Mouse (Mus musculus) heart, embryonic 13.5 days (tissue): ENCODE measurements around the gene Zfp36. TPM values are rescaled to one million over a fixed set of nuclear protein-coding genes. Genes with fewer than 3 reads are reported as not detected.

Experiments used
- ATAC-seq: fragments of 200-750 bp; cut with Nextera tagmentation; 2 replicates; pipeline ENCODE4 v1.8.0; 2017; ENCODE audit warnings: moderate TSS enrichment; ENCODE audit not compliant: insufficient number of reproducible peaks, low FRiP score, low TSS enrichment; ENCODE audit errors: extremely low read depth
- H3K27ac ChIP-seq: fragments of 300-500 bp; sonication (generic); replicated peaks from 2 replicates; pipeline ENCODE4 v1.5.1; 2015; ENCODE audit warnings: moderate library complexity, mild to moderate bottlenecking, inconsistent platforms
- H3K27me3 ChIP-seq: fragments of 300-500 bp; sonication (generic); replicated peaks from 2 replicates; pipeline ENCODE4 v1.6.1; 2015; ENCODE audit warnings: mild to moderate bottlenecking, inconsistent platforms
- H3K36me3 ChIP-seq: fragments of 300-500 bp; sonication (generic); 2 replicates; pipeline ENCODE4 v1.6.1; 2015; ENCODE audit warnings: mild to moderate bottlenecking, inconsistent platforms
- H3K4me1 ChIP-seq: fragments of 300-500 bp; sonication (generic); 2 replicates; pipeline ENCODE4 v1.6.1; 2015; ENCODE audit warnings: inconsistent platforms
- H3K4me2 ChIP-seq: fragments of 300-500 bp; sonication (generic); 2 replicates; pipeline ENCODE4 v1.6.1; 2015; ENCODE audit warnings: inconsistent platforms, mild to moderate bottlenecking, moderate library complexity
- H3K4me3 ChIP-seq: fragments of 300-500 bp; sonication (generic); 2 replicates; pipeline ENCODE4 v1.5.1; 2015; ENCODE audit warnings: moderate library complexity, mild to moderate bottlenecking, inconsistent platforms
- H3K9ac ChIP-seq: fragments of 300-500 bp; sonication (generic); 2 replicates; pipeline ENCODE4 v1.6.1; 2015; ENCODE audit warnings: inconsistent platforms, mild to moderate bottlenecking, moderate library complexity
- H3K9me3 ChIP-seq: fragments of 300-500 bp; sonication (generic); 2 replicates; pipeline ENCODE4 v1.6.1; 2016; ENCODE audit warnings: inconsistent platforms
- WGBS: fragments of 180-500 bp; shearing (Covaris S2); methylation state at CpG from one replicate; pipeline ENCODE4 v1.1.7; 2015; ENCODE audit warnings: mixed read lengths; 5-methylcytosine and 5-hydroxymethylcytosine counted together
- polyA plus RNA-seq: library from polyadenylated mRNA; unstranded; fragments of >200 nt; fragmentation: Nextera tagmentation; extraction: Ambion mirVana; gene quantifications from 2 replicates; pipeline ENCODE4 v1.2.1, GENCODE M21; 2015

The Zfp36 gene
- polyA plus RNA-seq, 1 experiment from 2014 or later = 13.6 TPM

DNA sequence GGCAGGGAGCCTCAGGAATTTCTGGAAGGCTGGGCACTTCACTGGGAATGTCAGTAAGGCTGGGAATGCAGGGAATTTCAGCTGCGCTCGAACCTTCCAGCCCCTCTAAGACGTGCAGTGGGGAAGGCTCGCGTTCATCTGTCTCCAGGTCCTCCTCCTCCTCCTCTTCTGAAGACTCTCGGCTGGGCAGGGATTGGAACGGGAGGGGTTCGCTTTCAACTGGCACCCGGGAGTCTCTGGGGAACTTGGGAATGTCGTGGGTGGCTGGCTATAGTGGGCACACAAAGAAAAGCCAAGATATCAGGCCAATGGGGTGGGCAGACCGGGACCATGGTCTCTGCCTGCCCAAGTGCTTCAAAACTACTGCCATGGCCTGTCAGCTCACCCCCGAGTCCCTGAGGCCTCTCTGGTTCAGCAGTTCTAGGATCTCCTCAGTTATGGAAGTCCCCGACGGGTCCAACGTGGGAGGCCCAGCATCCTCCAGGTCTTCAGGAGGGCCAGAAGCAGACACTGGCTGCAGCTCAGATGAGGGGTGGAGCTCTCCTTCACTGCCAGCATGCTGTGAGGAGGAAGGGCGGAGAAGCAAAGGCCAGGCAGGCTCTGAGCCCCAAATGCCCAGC lies 17.5 kb downstream of the Zfp36 start:
- Histone ChIP-seq H3K4me1 (peaks cover 39% of the 10 kb centered on the region), H3K4me2 (no peak overlapping the region), H3K27ac (peak overlapping the region; percentile 20; the same call in 1 of the 2 replicates), H3K27me3 (no peaks in the 10 kb centered on the region), H3K36me3 (peaks cover 92% of the 10 kb centered on the region), H3K4me3 (no peak overlapping the region), H3K9me3 (no peaks in the 10 kb centered on the region), H3K9ac (peak overlapping the region; percentile 44)
- no peak for ATAC-seq
- WGBS = 58% methylated on average over 16 of the region's 16 CpGs

DNA sequence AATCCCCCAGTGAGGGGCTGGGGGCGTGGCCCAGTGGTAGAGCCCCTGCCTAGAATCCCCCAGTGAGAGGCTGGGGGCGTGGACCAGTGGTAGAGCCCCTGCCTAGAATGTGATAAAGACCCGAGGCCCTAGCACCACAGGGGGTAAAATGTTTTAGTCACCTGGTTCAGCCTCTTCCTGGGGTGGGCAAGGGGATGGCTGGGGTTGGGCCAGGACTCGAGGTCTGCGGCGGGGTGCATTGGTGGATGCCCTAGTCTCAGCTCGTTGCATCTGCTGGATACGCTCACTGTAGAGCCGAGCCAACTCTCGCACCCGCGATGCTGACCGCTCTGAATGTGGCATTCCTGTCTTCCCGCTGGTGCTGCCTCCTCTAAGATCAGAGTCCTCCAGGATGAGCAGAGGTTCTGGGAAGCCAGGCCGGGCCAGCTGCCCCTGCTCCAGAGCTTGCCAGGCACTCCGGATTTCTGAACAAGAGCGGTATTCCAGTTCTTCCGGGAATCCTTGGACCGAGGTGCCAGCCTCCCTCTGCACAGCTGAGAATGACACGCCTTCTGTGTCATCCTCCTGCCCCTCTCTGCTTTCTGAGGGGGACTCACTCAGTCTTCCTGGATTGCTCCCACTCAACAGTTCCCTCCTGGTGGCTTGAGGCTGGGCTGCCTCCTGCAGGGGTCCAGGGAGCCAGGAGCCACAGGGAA lies 18.3 kb downstream of the Zfp36 start:
- H3K4me3 ChIP-seq = no peak overlapping the region
- peak overlapping the region; percentile 20; the same call in 1 of the 2 replicates for H3K27ac ChIP-seq
- peaks cover 47% of the 10 kb centered on the region for H3K4me1 ChIP-seq
- no peaks in the 10 kb centered on the region for H3K9me3 ChIP-seq
- peaks cover 84% of the 10 kb centered on the region for H3K36me3 ChIP-seq
- H3K9ac ChIP-seq = peak overlapping the region; percentile 44; the same call in 1 of the 2 replicates
- no peaks in the 10 kb centered on the region for H3K27me3 ChIP-seq
- no peak overlapping the region for H3K4me2 ChIP-seq
- ATAC-seq = no peak
- 84% methylated on average over 20 of the region's 20 CpGs for WGBS

- Histone ChIP-seq H3K27me3 (no peaks in the 10 kb centered on the region), H3K4me1 (peaks cover 53% of the 10 kb centered on the region), H3K9me3 (no peaks in the 10 kb centered on the region), H3K4me2 (no peak overlapping the region), H3K9ac (peak overlapping the region; percentile 30; the same call in 1 of the 2 replicates), H3K4me3 (no peak overlapping the region), H3K36me3 (peaks cover 70% of the 10 kb centered on the region), H3K27ac (no peak overlapping the region)
- no peak for ATAC-seq
- WGBS = 79% methylated on average over 6 of the region's 6 CpGs
Observed at GRCm38 (mm10) chr7:28360291-28360690, 19.8 kb downstream of the Zfp36 start.

- no peak overlapping the region for H3K4me2 ChIP-seq
- peaks cover 69% of the 10 kb centered on the region for H3K36me3 ChIP-seq
- no peaks in the 10 kb centered on the region for H3K27me3 ChIP-seq
- no peak overlapping the region for H3K27ac ChIP-seq
- H3K4me3 ChIP-seq = no peak overlapping the region
- H3K9ac ChIP-seq = peak overlapping the region; percentile 30; the same call in 1 of the 2 replicates
- 76% methylated on average over 10 of the region's 10 CpGs for WGBS
- no peak for ATAC-seq
- no peaks in the 10 kb centered on the region for H3K9me3 ChIP-seq
- H3K4me1 ChIP-seq = peaks cover 53% of the 10 kb centered on the region
Observed at GRCm38 (mm10) chr7:28359854-28360253, 20.2 kb downstream of the Zfp36 start.

GRCm38 (mm10) chr7:28358431-28358830 lies 21.6 kb downstream of the Zfp36 start:
- H3K27ac ChIP-seq = peak overlapping the region; percentile 91
- no peaks in the 10 kb centered on the region for H3K27me3 ChIP-seq
- H3K36me3 ChIP-seq = peaks cover 69% of the 10 kb centered on the region
- 55% methylated on average over 7 of the region's 7 CpGs for WGBS
- H3K4me3 ChIP-seq = no peak overlapping the region
- no peaks in the 10 kb centered on the region for H3K9me3 ChIP-seq
- peaks cover 53% of the 10 kb centered on the region for H3K4me1 ChIP-seq
- H3K4me2 ChIP-seq = no peak overlapping the region
- ATAC-seq = no peak
- peak overlapping the region; percentile 72 for H3K9ac ChIP-seq

DNA sequence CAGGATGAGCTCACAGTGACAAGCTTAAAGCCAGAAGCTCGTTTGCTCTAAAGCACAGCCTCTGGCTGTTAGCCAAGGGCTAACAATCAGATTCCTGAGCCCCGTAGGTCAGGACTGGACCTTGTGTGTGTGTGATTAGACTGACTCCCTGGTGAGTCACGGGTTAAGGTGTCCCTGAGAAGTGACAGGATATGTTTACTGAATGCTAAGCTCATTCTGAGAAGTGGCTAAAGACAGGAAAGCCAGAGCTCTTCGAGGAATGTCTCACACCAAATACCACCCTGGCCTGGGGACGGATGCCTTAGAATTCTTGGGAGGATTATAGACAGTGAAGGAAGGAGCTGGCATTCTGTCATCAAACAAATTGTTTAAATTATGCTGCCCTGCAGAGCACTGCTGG lies 22.1 kb downstream of the Zfp36 start:
- Histone ChIP-seq H3K9me3 (no peaks in the 10 kb centered on the region), H3K9ac (peak overlapping the region; percentile 72), H3K4me3 (0 out of 2 replicates have a peak overlapping the region, but pooled peaks have one; percentile 5), H3K4me2 (peak overlapping the region; percentile 51), H3K27me3 (no peaks in the 10 kb centered on the region), H3K27ac (peak overlapping the region; percentile 91), H3K4me1 (peaks cover 53% of the 10 kb centered on the region), H3K36me3 (peaks cover 69% of the 10 kb centered on the region)
- 1% methylated on average over 5 of the region's 5 CpGs for WGBS
- ATAC-seq = no peak

DNA sequence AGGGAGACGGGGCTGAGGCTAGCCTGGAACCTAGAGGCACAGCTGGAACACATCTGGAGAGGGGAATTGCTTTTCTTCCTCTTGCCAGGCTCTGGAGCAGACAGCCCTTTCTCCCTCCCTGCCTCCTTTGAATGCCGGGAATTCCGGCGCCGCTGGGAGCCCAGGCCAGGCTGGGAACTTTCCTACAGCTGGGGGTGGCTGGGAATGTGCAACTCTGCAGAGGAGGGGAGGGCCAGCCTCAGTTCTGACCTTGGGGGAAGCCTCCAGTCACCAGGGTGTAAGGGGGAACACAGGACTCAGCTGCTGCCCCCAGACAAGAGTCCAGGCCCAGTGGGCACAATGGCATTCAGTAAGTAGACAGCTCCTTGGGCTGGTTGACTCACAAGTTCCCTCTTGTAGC lies 23.1 kb downstream of the Zfp36 start:
- peaks cover 69% of the 10 kb centered on the region for H3K36me3 ChIP-seq
- no peaks in the 10 kb centered on the region for H3K27me3 ChIP-seq
- H3K4me1 ChIP-seq = peaks cover 45% of the 10 kb centered on the region
- H3K27ac ChIP-seq = peak overlapping the region; percentile 91
- 2% methylated on average over 5 of the region's 5 CpGs for WGBS
- H3K4me3 ChIP-seq = no peak overlapping the region
- peak overlapping the region; percentile 51 for H3K4me2 ChIP-seq
- peak; percentile 51; the same call in 1 of the 2 replicates for ATAC-seq
- H3K9me3 ChIP-seq = no peaks in the 10 kb centered on the region
- H3K9ac ChIP-seq = peak overlapping the region; percentile 72

DNA sequence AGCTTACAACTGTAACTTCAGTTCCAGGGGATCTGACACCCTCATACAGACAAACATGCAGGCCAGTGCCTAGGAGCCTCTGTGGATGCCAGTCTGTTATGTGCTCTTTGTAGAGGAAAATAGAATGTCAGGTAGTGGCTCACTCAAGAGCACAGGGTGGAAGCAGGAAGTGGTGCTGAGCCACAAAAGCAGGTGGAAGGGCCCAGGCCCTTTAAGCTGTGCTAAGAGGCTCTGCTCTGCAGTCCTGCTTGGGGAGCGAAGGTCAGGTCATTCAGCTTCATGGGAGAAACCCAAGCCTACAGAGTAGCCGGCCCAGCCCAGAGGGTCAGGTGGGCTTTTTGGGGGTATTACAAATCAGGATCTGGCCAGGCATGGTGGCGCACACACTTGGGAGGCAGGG lies 24.8 kb downstream of the Zfp36 start:
- H3K4me2 ChIP-seq = no peak overlapping the region
- peaks cover 56% of the 10 kb centered on the region for H3K36me3 ChIP-seq
- H3K4me3 ChIP-seq = no peak overlapping the region
- H3K27me3 ChIP-seq = no peaks in the 10 kb centered on the region
- no peaks in the 10 kb centered on the region for H3K9me3 ChIP-seq
- no peak overlapping the region for H3K27ac ChIP-seq
- no peak for ATAC-seq
- 89% methylated on average over 3 of the region's 3 CpGs for WGBS
- no peak overlapping the region for H3K9ac ChIP-seq
- H3K4me1 ChIP-seq = peaks cover 48% of the 10 kb centered on the region

- Histone ChIP-seq H3K27ac (no peak overlapping the region), H3K4me3 (no peak overlapping the region), H3K4me1 (peaks cover 47% of the 10 kb centered on the region), H3K9me3 (no peaks in the 10 kb centered on the region), H3K4me2 (no peak overlapping the region), H3K36me3 (peaks cover 50% of the 10 kb centered on the region), H3K27me3 (no peaks in the 10 kb centered on the region), H3K9ac (no peak overlapping the region)
- 92% methylated on average over 3 of the region's 3 CpGs for WGBS
- ATAC-seq = no peak
Observed at GRCm38 (mm10) chr7:28354596-28354995, 25.5 kb downstream of the Zfp36 start.

GRCm38 (mm10) chr7:28354113-28354581 lies 25.9 kb downstream of the Zfp36 start:
- no peak for ATAC-seq
- Histone ChIP-seq H3K27ac (no peak overlapping the region), H3K36me3 (peaks cover 45% of the 10 kb centered on the region), H3K4me3 (no peak overlapping the region), H3K27me3 (no peaks in the 10 kb centered on the region), H3K4me1 (peaks cover 48% of the 10 kb centered on the region), H3K4me2 (no peak overlapping the region), H3K9me3 (no peaks in the 10 kb centered on the region), H3K9ac (no peak overlapping the region)
- 90% methylated on average over 3 of the region's 3 CpGs for WGBS

GRCm38 (mm10) chr7:28353267-28353666 lies 26.8 kb downstream of the Zfp36 start:
- Histone ChIP-seq H3K4me2 (no peak overlapping the region), H3K9me3 (no peaks in the 10 kb centered on the region), H3K27me3 (no peaks in the 10 kb centered on the region), H3K4me1 (peaks cover 39% of the 10 kb centered on the region), H3K36me3 (peaks cover 38% of the 10 kb centered on the region), H3K27ac (no peak overlapping the region), H3K9ac (no peak overlapping the region), H3K4me3 (no peak overlapping the region)
- ATAC-seq = no peak
- WGBS = 97% methylated on average over 2 of the region's 2 CpGs
